Mouse (Mus musculus) E14TG2a.4 (cell line): ENCODE measurements at regions not wholly inside any gene's neighbourhood (a gene's known extent, or its start where the extent isn't known, plus 50 kb on each side); places are given as distances from the start of the nearest gene placed in this dataset.

Source experiments
- H3K27me3 ChIP-seq: 2 replicates; pipeline ENCODE4 v1.6.1; 2014; ENCODE audit warnings: low read length, control low read depth; ENCODE audit not compliant: insufficient read depth
- H3K36me3 ChIP-seq: 2 replicates; pipeline ENCODE4 v1.6.1; 2014; ENCODE audit warnings: low read length, control low read depth; ENCODE audit not compliant: insufficient read depth
- H3K4me1 ChIP-seq: replicated peaks from 2 replicates; pipeline ENCODE4 v1.6.1; 2014; ENCODE audit warnings: low read depth, low read length, control low read depth
- H3K4me3 ChIP-seq: replicated peaks from 2 replicates; pipeline ENCODE4 v1.5.1; 2014; ENCODE audit warnings: mild to moderate bottlenecking, low read length
- H3K9me3 ChIP-seq: 2 replicates; pipeline ENCODE4 v1.6.1; 2014; ENCODE audit warnings: low read length, control low read depth
- CTCF ChIP-seq: conservative IDR thresholded peaks from 2 replicates; pipeline ENCODE4 v1.5.1; 2014; ENCODE audit warnings: low read length
- NANOG ChIP-seq: IDR thresholded peaks from 2 replicates; pipeline ENCODE4 v1.6.1; 2014; ENCODE audit warnings: borderline replicate concordance, low read length, mixed read lengths
- POU5F1 ChIP-seq: IDR thresholded peaks from 2 replicates; pipeline ENCODE4 v1.6.1; 2014; ENCODE audit warnings: low read length, borderline replicate concordance

DNA sequence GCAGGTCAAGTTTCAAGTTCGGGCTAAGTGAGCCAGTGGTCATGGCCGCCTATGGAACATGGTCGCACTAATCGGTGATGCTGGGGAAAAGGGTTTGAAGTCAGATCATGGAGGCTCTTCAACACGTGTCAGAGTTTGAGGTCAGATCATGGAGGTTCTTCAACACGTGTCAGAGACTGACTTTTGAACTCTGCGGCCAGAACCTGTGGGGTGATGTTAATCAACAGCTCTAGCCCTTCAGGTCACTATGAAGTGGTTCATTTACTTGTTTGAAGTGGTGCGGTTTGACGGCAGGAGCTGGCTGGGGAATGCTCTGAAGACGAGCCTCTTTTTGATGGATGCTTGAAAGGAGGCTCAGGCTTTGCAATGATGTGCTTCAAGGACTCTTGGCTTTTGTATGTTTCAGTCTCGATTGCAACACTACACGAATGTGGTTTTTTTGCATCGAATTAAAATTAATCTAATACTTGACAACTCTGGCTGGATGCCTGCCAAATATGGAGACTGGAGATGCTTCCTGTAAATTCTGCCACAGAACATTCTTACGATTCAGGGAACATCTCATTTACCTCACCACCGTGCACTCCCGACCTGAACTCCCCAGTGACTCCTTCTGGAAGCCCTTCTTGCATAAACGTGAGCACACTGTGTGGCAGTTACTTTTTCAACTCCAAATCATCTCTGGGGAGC lies 87.9 kb upstream of the 4930535I16Rik start:
- Histone ChIP-seq H3K4me1 (peaks cover 8% of the 10 kb centered on the region), H3K27me3 (peaks cover 12% of the 10 kb centered on the region), H3K36me3 (no peaks in the 10 kb centered on the region), H3K9me3 (peaks cover 2% of the 10 kb centered on the region), H3K4me3 (no peak overlapping the region)
- TF ChIP-seq CTCF (no peak), POU5F1 (no peak), NANOG (no peak)

DNA sequence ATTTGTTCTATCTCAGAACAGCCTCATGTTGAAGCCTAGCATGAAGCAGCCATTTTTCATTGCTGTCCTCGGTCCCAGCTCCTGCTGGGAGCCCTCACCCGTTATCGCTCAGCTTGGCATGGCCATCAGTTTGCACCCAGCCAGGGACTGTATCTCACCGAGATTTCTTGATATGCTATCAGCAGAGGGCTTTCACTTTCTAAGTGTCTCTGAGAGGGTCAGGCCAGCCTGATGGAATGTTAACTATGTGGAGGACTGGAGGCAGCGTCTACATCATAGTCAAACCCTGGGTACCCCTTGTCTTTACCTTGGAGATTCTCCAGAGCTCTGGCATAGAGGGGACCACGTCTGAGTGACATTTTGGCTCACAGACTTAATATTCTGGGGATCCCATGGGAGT lies 84.9 kb upstream of the 4930535I16Rik start:
- no peak for TF ChIP-seq CTCF
- TF ChIP-seq POU5F1 = no peak
- TF ChIP-seq NANOG = no peak
- peaks cover 31% of the 10 kb centered on the region for H3K4me1 ChIP-seq

DNA sequence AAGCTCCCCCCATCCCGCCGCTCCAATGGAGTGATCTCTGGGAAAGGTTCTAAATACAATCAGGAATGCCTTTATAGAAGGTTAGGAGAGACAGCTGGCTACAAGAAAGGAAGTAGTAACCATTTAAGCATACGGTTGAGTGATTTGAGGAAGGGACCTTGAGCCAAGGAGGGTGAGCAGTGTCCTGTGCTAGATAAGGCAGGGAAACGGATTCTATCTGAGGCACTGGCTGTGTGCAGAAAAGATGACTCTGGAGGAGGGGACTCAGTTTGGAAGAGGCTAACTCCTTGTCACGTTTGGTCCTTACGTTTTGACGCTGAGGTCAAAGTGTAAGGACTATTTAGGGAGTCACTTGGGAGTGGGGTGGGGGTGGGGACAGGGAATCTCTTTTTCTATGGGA lies 84.3 kb upstream of the 4930535I16Rik start:
- peaks cover 33% of the 10 kb centered on the region for H3K4me1 ChIP-seq
- no peaks in the 10 kb centered on the region for H3K36me3 ChIP-seq
- no peak overlapping the region for H3K4me3 ChIP-seq
- no peaks in the 10 kb centered on the region for H3K9me3 ChIP-seq
- peaks cover 37% of the 10 kb centered on the region for H3K27me3 ChIP-seq
- TF ChIP-seq POU5F1 (no peak), CTCF (no peak), NANOG (no peak)

More for the DNA sequence above, 84.9 kb upstream of the 4930535I16Rik start:
- Histone ChIP-seq H3K36me3 (no peaks in the 10 kb centered on the region), H3K9me3 (no peaks in the 10 kb centered on the region), H3K4me3 (no peak overlapping the region), H3K27me3 (peaks cover 31% of the 10 kb centered on the region)

DNA sequence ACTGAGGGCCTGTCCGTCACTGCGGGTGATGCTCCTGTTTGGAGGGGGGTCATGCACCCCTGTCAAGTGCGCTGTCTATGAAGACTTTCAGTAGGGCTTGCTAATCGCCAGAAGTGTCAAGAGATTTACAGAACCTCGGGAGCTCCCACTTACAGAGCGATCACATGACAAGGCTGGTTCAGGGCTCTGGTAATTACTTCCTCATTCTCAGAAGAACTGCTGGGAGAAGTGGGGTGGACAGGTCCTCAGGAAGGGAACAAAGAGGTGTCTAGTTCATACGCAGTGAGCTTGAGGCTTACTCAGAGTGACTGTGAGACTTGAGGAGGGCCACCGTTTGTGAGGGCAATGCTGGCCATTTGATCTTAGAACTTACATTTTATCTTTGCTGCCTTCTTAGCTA lies 78.0 kb upstream of the 4930535I16Rik start:
- no peak overlapping the region for H3K4me3 ChIP-seq
- TF ChIP-seq NANOG = no peak
- no peak for TF ChIP-seq POU5F1
- no peak for TF ChIP-seq CTCF
- H3K36me3 ChIP-seq = no peaks in the 10 kb centered on the region
- H3K27me3 ChIP-seq = peaks cover 52% of the 10 kb centered on the region
- no peaks in the 10 kb centered on the region for H3K9me3 ChIP-seq
- peaks cover 75% of the 10 kb centered on the region for H3K4me1 ChIP-seq

DNA sequence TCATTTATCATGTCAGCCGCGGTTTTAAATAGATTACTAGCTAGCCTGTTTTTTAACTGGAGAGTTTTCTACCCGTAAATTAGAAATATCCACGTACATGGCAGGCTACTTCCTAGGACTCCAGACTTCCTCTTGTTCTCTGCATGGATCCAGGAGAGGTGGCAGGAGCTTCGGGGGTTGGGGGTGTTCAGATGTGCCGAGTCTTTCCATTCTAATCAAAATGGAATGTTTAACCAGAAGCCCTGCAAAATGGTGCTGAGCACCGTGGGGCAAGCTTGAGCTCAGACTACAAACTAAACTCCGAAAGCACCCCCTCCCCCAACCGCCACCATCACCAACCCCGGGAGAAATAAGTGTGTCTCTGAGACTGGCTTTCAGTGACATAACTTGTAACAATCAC lies 73.4 kb upstream of the 4930535I16Rik start:
- H3K36me3 ChIP-seq = no peaks in the 10 kb centered on the region
- H3K4me1 ChIP-seq = peaks cover 71% of the 10 kb centered on the region
- H3K27me3 ChIP-seq = peaks cover 53% of the 10 kb centered on the region
- TF ChIP-seq NANOG = no peak
- no peak for TF ChIP-seq CTCF
- no peak for TF ChIP-seq POU5F1
- peak overlapping the region; percentile 58 for H3K4me3 ChIP-seq
- H3K9me3 ChIP-seq = no peaks in the 10 kb centered on the region

DNA sequence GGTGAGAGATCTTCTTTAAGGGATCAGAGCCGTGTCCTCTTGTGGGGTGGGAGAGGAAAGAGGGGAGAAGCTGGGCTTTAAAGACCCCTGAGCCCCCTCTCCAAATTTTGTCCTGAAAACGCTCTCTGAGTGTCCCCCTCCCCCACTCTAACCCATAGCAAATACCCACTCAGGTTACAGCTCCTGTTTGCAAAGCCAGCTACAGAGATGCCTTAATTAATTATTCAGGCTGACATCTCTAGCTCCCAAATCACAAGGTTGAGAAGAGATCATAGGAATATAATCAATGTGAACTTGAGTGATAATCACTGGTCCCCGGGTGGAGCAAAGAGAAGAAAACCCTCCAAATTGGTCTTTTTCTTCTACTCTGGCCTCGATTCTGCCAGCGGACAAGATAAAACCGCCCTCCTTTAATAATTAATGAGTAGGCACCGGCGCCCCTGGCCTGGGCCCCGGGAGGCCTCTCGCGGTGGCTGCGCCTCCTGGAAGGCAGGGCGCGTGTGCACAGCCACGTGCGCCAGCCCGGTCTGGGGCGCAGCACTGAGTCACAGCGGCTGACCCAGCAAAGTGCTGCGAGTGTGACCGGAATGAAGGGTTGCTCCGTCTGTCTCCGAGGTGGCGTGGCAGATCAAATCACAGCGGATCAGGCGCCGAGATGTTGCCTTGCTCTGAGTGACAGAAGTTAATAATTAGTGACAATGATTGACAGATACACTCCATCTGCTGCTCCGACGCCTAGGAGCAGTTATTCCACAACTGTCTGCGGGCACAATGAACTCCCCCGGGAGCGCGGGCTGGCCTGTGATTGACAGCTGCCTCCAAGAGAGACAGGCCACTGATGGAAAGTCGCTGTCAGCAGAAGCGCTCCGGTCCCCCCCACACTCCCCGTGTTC lies 72.7 kb upstream of the 4930535I16Rik start:
- peak overlapping the region; percentile 58 for H3K4me3 ChIP-seq
- H3K4me1 ChIP-seq = peaks cover 67% of the 10 kb centered on the region
- TF ChIP-seq NANOG (no peak), CTCF (no peak), POU5F1 (no peak)
- H3K9me3 ChIP-seq = no peaks in the 10 kb centered on the region
- peaks cover 53% of the 10 kb centered on the region for H3K27me3 ChIP-seq
- H3K36me3 ChIP-seq = no peaks in the 10 kb centered on the region
